7 mouse cellular contexts compared by ENCODE assay signal in genomic region chr4:89427345-89428293, GRCm38 (mm10).
DNase-seq lines count a peak whose midpoint lies in the region; ATAC-seq lines count a peak whose summit lies in the region.

No protein-coding gene starts in this region.

- no peak overlapping the region for H3K9ac ChIP-seq in hindbrain, embryonic 16.5 days (ENCODE audit: low read depth, low read length)
- no peak overlapping the region for H3K9ac ChIP-seq in limb, embryonic 13.5 days
- H3K9ac ChIP-seq in neural tube, embryonic 14.5 days (replicated peaks; ENCODE audit: low read depth, low read length), result no peak overlapping the region

- 54% methylated on average over 9 of the region's 9 CpGs for WGBS in hindbrain, embryonic 16.5 days
- WGBS in limb, embryonic 13.5 days, result 44% methylated on average over 9 of the region's 9 CpGs
- 51% methylated on average over 9 of the region's 9 CpGs for WGBS in neural tube, embryonic 14.5 days

- no peaks in the 10 kb centered on the region for H3K9me3 ChIP-seq in hindbrain, embryonic 16.5 days (ENCODE audit: control insufficient read depth, low read length)
- H3K9me3 ChIP-seq in limb, embryonic 13.5 days, result no peaks in the 10 kb centered on the region
- no peaks in the 10 kb centered on the region for H3K9me3 ChIP-seq in neural tube, embryonic 14.5 days (ENCODE audit: control insufficient read depth, low read length)

- no peaks in the 10 kb centered on the region for H3K36me3 ChIP-seq in hindbrain, embryonic 16.5 days (ENCODE audit: control insufficient read depth, insufficient read depth, low read length)
- H3K36me3 ChIP-seq in limb, embryonic 13.5 days, result no peaks in the 10 kb centered on the region
- no peaks in the 10 kb centered on the region for H3K36me3 ChIP-seq in neural tube, embryonic 14.5 days (ENCODE audit: control insufficient read depth, insufficient read depth, low read length)

- H3K4me2 ChIP-seq in hindbrain, embryonic 16.5 days (ENCODE audit: low read length), result no peak overlapping the region
- no peak overlapping the region for H3K4me2 ChIP-seq in limb, embryonic 13.5 days (replicated peaks)
- H3K4me2 ChIP-seq in neural tube, embryonic 14.5 days (ENCODE audit: low read depth, low read length), result no peak overlapping the region

- H3K4me3 ChIP-seq in hindbrain, embryonic 16.5 days (ENCODE audit: low read length), result no peak overlapping the region
- H3K4me3 ChIP-seq in limb, embryonic 13.5 days, result no peak overlapping the region
- H3K4me3 ChIP-seq in neural tube, embryonic 14.5 days (ENCODE audit: low read depth, low read length), result no peak overlapping the region

- peak; percentile 96 for ATAC-seq in hindbrain, embryonic 16.5 days
- ATAC-seq in limb, embryonic 13.5 days (ENCODE audit: low FRiP score, low read depth), result peak; percentile 82
- ATAC-seq in neural tube, embryonic 14.5 days (ENCODE audit: low read depth), result peak; percentile 80; the same call in 1 of the 2 replicates
- ATAC-seq in erythroid progenitor cell, adult 5-6 weeks (replicated peaks; ENCODE audit: low FRiP score, poor library complexity, severe bottlenecking), result no peak

- DNase-seq in ES-CJ7 (ENCODE audit: low read depth, low spot score), result peak; percentile 7
- DNase-seq in adrenal gland, adult (ENCODE audit: inconsistent age in 2 of 2, low spot score in 1 of 2), result peak; percentile 87 to 92
- DNase-seq in fibroblast of lung, adult 2 months (ENCODE audit: low read depth), result peak; percentile 93

- H3K4me1 ChIP-seq in hindbrain, embryonic 16.5 days (ENCODE audit: control insufficient read depth, insufficient read depth, low read depth, low read length), result no peaks in the 10 kb centered on the region
- H3K4me1 ChIP-seq in limb, embryonic 13.5 days, result peaks cover 10% of the 10 kb centered on the region; the same call in 1 of the 2 replicates
- H3K4me1 ChIP-seq in neural tube, embryonic 14.5 days (ENCODE audit: control insufficient read depth, insufficient read depth, low read length), result no peaks in the 10 kb centered on the region

- no peak overlapping the region for H3K27ac ChIP-seq in hindbrain, embryonic 16.5 days (ENCODE audit: low read depth, low read length)
- H3K27ac ChIP-seq in limb, embryonic 13.5 days, result no peak overlapping the region
- no peak overlapping the region for H3K27ac ChIP-seq in neural tube, embryonic 14.5 days (ENCODE audit: low read depth, low read length)

- no peaks in the 10 kb centered on the region for H3K27me3 ChIP-seq in hindbrain, embryonic 16.5 days (replicated peaks; ENCODE audit: control insufficient read depth, insufficient read depth, low read length)
- no peaks in the 10 kb centered on the region for H3K27me3 ChIP-seq in limb, embryonic 13.5 days
- H3K27me3 ChIP-seq in neural tube, embryonic 14.5 days (ENCODE audit: control insufficient read depth, insufficient read depth, low read length), result no peaks in the 10 kb centered on the region

Comparison
In these comparisons a context has a peak if more than half of its experiments do, and no peak if none do; other contexts are left out.
1. DNase-seq: peak in every context shown above with its lines; median percentile 93 in fibroblast of lung, adult 2 months; 90 in adrenal gland, adult; 7 in ES-CJ7.